Mouse (Mus musculus) gastrocnemius, adult 18-20 months (tissue): ENCODE data around the gene Gm30737. TPM values are rescaled to one million over a fixed set of nuclear protein-coding genes. Genes with fewer than 3 reads are reported as not detected.
"Not testable (repeated sequence)": the region's sequence is repeated elsewhere in the genome, so short reads cannot be mapped to it uniquely, and the experiment has no call there.

Experiments
- DNase-seq: peaks from one replicate; pipeline ENCODE4 v3.0.0; 2021; ENCODE audit warnings: low spot score
- long read RNA-seq, 2 experiments: library from polyadenylated mRNA; stranded (forward); transcript quantifications; one replicate each; pipeline ENCODE4 v2.0.0; 2021
- total RNA-seq, 2 experiments: library from RNA; stranded (reverse); gene quantifications; 2 replicates each; pipeline ENCODE4 v1.2.3; 2021

The Gm30737 gene
- not detected for total RNA-seq
- long read RNA-seq, experiment 1: 0 reads
- long read RNA-seq, experiment 2: 0 reads

DNA sequence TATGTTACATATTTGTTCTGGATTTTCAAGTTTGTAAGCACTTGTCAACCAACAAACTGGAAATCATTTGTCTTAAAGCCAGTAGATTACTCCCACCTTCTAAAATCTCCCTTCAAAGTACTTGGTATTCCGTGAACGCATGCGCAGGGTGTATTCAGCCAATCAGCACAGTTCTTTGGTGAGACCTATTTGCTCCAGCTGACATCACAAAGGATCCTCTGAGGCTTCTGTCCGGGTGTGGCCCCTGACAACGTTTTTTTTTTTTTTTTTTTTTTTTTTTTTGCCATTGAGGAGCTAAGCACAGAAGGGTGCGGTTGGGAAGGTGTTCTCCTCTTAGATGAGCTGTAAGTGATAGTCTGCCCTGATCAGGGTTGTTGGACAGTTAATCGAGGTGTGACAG lies at the start of gene Gm30737:
Gm30737 (plus strand) TSS at position 301 of the 400 bp plus-strand sequence.
- not testable (repeated sequence) for DNase-seq
